10 mouse cellular contexts compared by ENCODE assay signal in genomic region chr7:139850152-139850551, GRCm38 (mm10). TPM values are rescaled to one million over a fixed set of nuclear protein-coding genes. Genes with fewer than 3 reads are reported as not detected.
DNase-seq lines count a peak whose midpoint lies in the region; ATAC-seq and TF ChIP-seq lines count a peak whose summit lies in the region.
"Had no signal": no experiment of that assay in that cellular context is flagged by ENCODE, and none has a peak within 500 bp of the region (broad histone marks: within the 10 kb centered on the region; RNA-seq: fewer than 3 reads in every experiment).

No protein-coding gene starts in this region.

- no peak overlapping the region for H3K27ac ChIP-seq in kidney, embryonic 16.5 days (ENCODE audit: low read length)
- H3K27ac ChIP-seq in forebrain, embryonic 14.5 days (ENCODE audit: low read depth, low read length), result peak overlapping the region; percentile 84
- peak overlapping the region; percentile 91 for H3K27ac ChIP-seq in midbrain, embryonic 13.5 days
- H3K27ac ChIP-seq in heart, embryonic 12.5 days (ENCODE audit: poor library complexity, severe bottlenecking), result no peak overlapping the region
- H3K27ac ChIP-seq in gastrocnemius, adult 2 months, result no peak overlapping the region
- H3K27ac ChIP-seq: lung, embryonic 15.5 days had no signal

- no peaks in the 10 kb centered on the region for H3K9me3 ChIP-seq in kidney, embryonic 16.5 days (ENCODE audit: low read length)
- no peaks in the 10 kb centered on the region for H3K9me3 ChIP-seq in forebrain, embryonic 14.5 days (replicated peaks; ENCODE audit: control insufficient read depth, low read length)
- H3K9me3 ChIP-seq in midbrain, embryonic 13.5 days, result no peaks in the 10 kb centered on the region
- H3K9me3 ChIP-seq in heart, embryonic 12.5 days (replicated peaks), result no peaks in the 10 kb centered on the region
- H3K9me3 ChIP-seq: lung, embryonic 15.5 days had no signal

- DNase-seq in kidney, postnatal 25 days, result no peak
- peak; percentile 15 for DNase-seq in R1 (ENCODE audit: low read depth, low spot score)
- DNase-seq in forebrain, embryonic 14.5 days (ENCODE audit: low spot score), result peak; percentile 90
- no peak for DNase-seq in urinary bladder, postnatal 36 days (ENCODE audit: low spot score in 2 of 2)
- no peak for DNase-seq in gastrocnemius, adult 2 months
- DNase-seq: heart, postnatal 10 days had no signal

- ATAC-seq in kidney, embryonic 16.5 days (ENCODE audit: low FRiP score, low TSS enrichment), result peak; percentile 9; the same call in 1 of the 2 replicates
- ATAC-seq in forebrain, embryonic 14.5 days, result peak; percentile 86
- peak; percentile 90 for ATAC-seq in midbrain, embryonic 13.5 days
- ATAC-seq in heart, embryonic 12.5 days (ENCODE audit: insufficient number of reproducible peaks, low FRiP score), result no peak

- WGBS in kidney, embryonic 16.5 days, result 32% methylated on average over 6 of the region's 6 CpGs
- 2% methylated on average over 6 of the region's 6 CpGs for WGBS in forebrain, embryonic 14.5 days
- WGBS in midbrain, embryonic 13.5 days, result 5% methylated on average over 6 of the region's 6 CpGs
- 58% methylated on average over 6 of the region's 6 CpGs for WGBS in heart, embryonic 12.5 days

- no peak overlapping the region for H3K4me2 ChIP-seq in kidney, embryonic 16.5 days (replicated peaks; ENCODE audit: low read depth, low read length)
- H3K4me2 ChIP-seq in forebrain, embryonic 14.5 days (ENCODE audit: low read length), result no peak overlapping the region
- H3K4me2 ChIP-seq in midbrain, embryonic 13.5 days (replicated peaks), result no peak overlapping the region
- no peak overlapping the region for H3K4me2 ChIP-seq in heart, embryonic 12.5 days
- H3K4me2 ChIP-seq: lung, embryonic 15.5 days had no signal

- intact Hi-C loops in gastrocnemius, adult 2 months (cut with DNase I), result no loop called here

- no peak for TF ChIP-seq CTCF in gastrocnemius, adult 2 months (IDR thresholded peaks at IDR 0.05)

- H3K4me1 ChIP-seq in kidney, embryonic 16.5 days (ENCODE audit: insufficient read depth, low read length), result no peaks in the 10 kb centered on the region
- H3K4me1 ChIP-seq in forebrain, embryonic 14.5 days (ENCODE audit: control insufficient read depth, insufficient read depth, low read length), result peaks cover 20% of the 10 kb centered on the region
- peaks cover 29% of the 10 kb centered on the region for H3K4me1 ChIP-seq in midbrain, embryonic 13.5 days (replicated peaks)
- H3K4me1 ChIP-seq in heart, embryonic 12.5 days (replicated peaks), result no peaks in the 10 kb centered on the region
- H3K4me1 ChIP-seq: lung, embryonic 15.5 days had no signal

- no peaks in the 10 kb centered on the region for H3K27me3 ChIP-seq in kidney, embryonic 16.5 days (ENCODE audit: insufficient read depth, low read length)
- no peaks in the 10 kb centered on the region for H3K27me3 ChIP-seq in forebrain, embryonic 14.5 days (replicated peaks; ENCODE audit: control insufficient read depth, insufficient read depth, low read length)
- H3K27me3 ChIP-seq in midbrain, embryonic 13.5 days, result no peaks in the 10 kb centered on the region
- peaks cover 8% of the 10 kb centered on the region for H3K27me3 ChIP-seq in heart, embryonic 12.5 days (replicated peaks)
- H3K27me3 ChIP-seq: lung, embryonic 15.5 days had no signal

- no peak overlapping the region for H3K9ac ChIP-seq in kidney, embryonic 16.5 days (replicated peaks; ENCODE audit: low read length)
- peak overlapping the region; percentile 21; the same call in 1 of the 2 replicates for H3K9ac ChIP-seq in forebrain, embryonic 14.5 days (ENCODE audit: low read length)
- peak overlapping the region; percentile 28; the same call in 1 of the 2 replicates for H3K9ac ChIP-seq in midbrain, embryonic 13.5 days (replicated peaks)
- H3K9ac ChIP-seq in heart, embryonic 12.5 days, result no peak overlapping the region
- H3K9ac ChIP-seq: lung, embryonic 15.5 days had no signal

- H3K4me3 ChIP-seq in kidney, embryonic 16.5 days (ENCODE audit: low read length), result no peak overlapping the region
- H3K4me3 ChIP-seq in forebrain, embryonic 14.5 days (ENCODE audit: low read depth, low read length), result no peak overlapping the region
- no peak overlapping the region for H3K4me3 ChIP-seq in midbrain, embryonic 13.5 days (replicated peaks)
- H3K4me3 ChIP-seq in heart, embryonic 12.5 days, result no peak overlapping the region
- no peak overlapping the region for H3K4me3 ChIP-seq in gastrocnemius, adult 2 months
- H3K4me3 ChIP-seq: lung, embryonic 15.5 days had no signal

- H3K36me3 ChIP-seq in kidney, embryonic 16.5 days (ENCODE audit: insufficient read depth, low read length), result no peaks in the 10 kb centered on the region
- H3K36me3 ChIP-seq in forebrain, embryonic 14.5 days (ENCODE audit: control insufficient read depth, insufficient read depth, low read length), result no peaks in the 10 kb centered on the region
- peaks cover 37% of the 10 kb centered on the region for H3K36me3 ChIP-seq in midbrain, embryonic 13.5 days
- H3K36me3 ChIP-seq in heart, embryonic 12.5 days, result no peaks in the 10 kb centered on the region
- H3K36me3 ChIP-seq: lung, embryonic 15.5 days had no signal

RNA-seq across cellular contexts. Expression of gene Adgra1, which starts 16.2 kb away (rescaled TPM):
- 0.46 and 1.0 TPM in 2 replicates for polyA plus RNA-seq in kidney, embryonic 16.5 days (2015; fragmentation: Nextera tagmentation; extraction: Ambion mirVana)
- polyA plus RNA-seq in forebrain, embryonic 14.5 days (2014; fragmentation: Nextera tagmentation; extraction: Ambion mirVana), result 7.4 and 8.1 TPM in 2 replicates
- 33.4 and 38.8 TPM in 2 replicates for polyA plus RNA-seq in midbrain, embryonic 13.5 days (2015; fragmentation: Nextera tagmentation; extraction: Ambion mirVana)
- polyA plus RNA-seq in heart, embryonic 12.5 days (2016; fragmentation: Nextera tagmentation; extraction: Ambion mirVana), result 0.05 and 0.18 TPM in 2 replicates
- under 1 TPM in 1 of 2 experiments, not detected in 1; 0.08 TPM for total RNA-seq in gastrocnemius, adult 2 months (2021)
- total RNA-seq: heart, postnatal 10 days had no signal
- polyA plus RNA-seq: lung, embryonic 15.5 days had no signal

RNA-seq across cellular contexts. Expression of gene Kndc1, which starts 44.3 kb away (rescaled TPM):
- polyA plus RNA-seq in kidney, embryonic 16.5 days (2015; fragmentation: Nextera tagmentation; extraction: Ambion mirVana), result 0.12 and 0.22 TPM in 2 replicates
- polyA plus RNA-seq in forebrain, embryonic 14.5 days (2014; fragmentation: Nextera tagmentation; extraction: Ambion mirVana), result 7.0 and 8.7 TPM in 2 replicates
- polyA plus RNA-seq in midbrain, embryonic 13.5 days (2015; fragmentation: Nextera tagmentation; extraction: Ambion mirVana), result 6.0 and 7.2 TPM in 2 replicates
- 0.06 TPM in 1 of 2 replicates, not detected in the other for polyA plus RNA-seq in heart, embryonic 12.5 days (2016; fragmentation: Nextera tagmentation; extraction: Ambion mirVana)
- not detected for total RNA-seq in gastrocnemius, adult 2 months (2021)
- total RNA-seq: heart, postnatal 10 days had no signal

Comparison
In these comparisons a context has a peak if more than half of its experiments do, and no peak if none do; other contexts are left out.
1. H3K27ac ChIP-seq: peak in forebrain, embryonic 14.5 days (single experiment) and midbrain, embryonic 13.5 days (single experiment); none in kidney, embryonic 16.5 days (single experiment), heart, embryonic 12.5 days (single experiment) and gastrocnemius, adult 2 months (single experiment).
2. H3K9ac ChIP-seq: peak in forebrain, embryonic 14.5 days (single experiment) and midbrain, embryonic 13.5 days (single experiment); none in kidney, embryonic 16.5 days (single experiment) and heart, embryonic 12.5 days (single experiment).
3. DNase-seq: peak in R1 (single experiment) and forebrain, embryonic 14.5 days (single experiment); none in kidney, postnatal 25 days (0 of 2), urinary bladder, postnatal 36 days (0 of 2) and gastrocnemius, adult 2 months (single experiment).